Mouse (Mus musculus) heart, embryonic 16.5 days (tissue): ENCODE data around the gene Nktr. TPM values are rescaled to one million over a fixed set of nuclear protein-coding genes. Genes with fewer than 3 reads are reported as not detected.
A peak's percentile ranks its signal among the peaks of the same experiment; 100 is the strongest.

Source experiments
- ATAC-seq: fragments of 200-750 bp; cut with Nextera tagmentation; replicated peaks from 2 replicates; pipeline ENCODE4 v1.8.0; 2017; ENCODE audit warnings: moderate number of reproducible peaks; ENCODE audit not compliant: insufficient read depth, low FRiP score; ENCODE audit errors: extremely low read depth
- H3K27ac ChIP-seq: fragments of 300-500 bp; sonication (generic); 2 replicates; pipeline ENCODE4 v1.5.1; 2014; ENCODE audit warnings: mild to moderate bottlenecking, low read length, control low read depth, moderate library complexity
- H3K27me3 ChIP-seq: fragments of 300-500 bp; sonication (generic); 2 replicates; pipeline ENCODE4 v1.6.1; 2014; ENCODE audit warnings: low read length, mixed read lengths; ENCODE audit not compliant: control insufficient read depth, insufficient read depth
- H3K36me3 ChIP-seq: fragments of 300-500 bp; sonication (generic); 2 replicates; pipeline ENCODE4 v1.6.1; 2014; ENCODE audit not compliant: control insufficient read depth, insufficient read depth
- H3K4me1 ChIP-seq: fragments of 300-500 bp; sonication (generic); 2 replicates; pipeline ENCODE4 v1.6.1; 2014; ENCODE audit warnings: low read length, mixed read lengths; ENCODE audit not compliant: control insufficient read depth, insufficient read depth
- H3K4me2 ChIP-seq: fragments of 300-500 bp; sonication (generic); 2 replicates; pipeline ENCODE4 v1.6.1; 2014; ENCODE audit warnings: low read depth, mild to moderate bottlenecking, control low read depth, low read length
- H3K4me3 ChIP-seq: fragments of 300-500 bp; sonication (generic); 2 replicates; pipeline ENCODE4 v1.5.1; 2014; ENCODE audit warnings: mild to moderate bottlenecking, control low read depth, low read length
- H3K9ac ChIP-seq: fragments of 300-500 bp; sonication (generic); 2 replicates; pipeline ENCODE4 v1.6.1; 2014; ENCODE audit warnings: low read length, control low read depth
- H3K9me3 ChIP-seq: fragments of 300-500 bp; sonication (generic); replicated peaks from 2 replicates; pipeline ENCODE4 v1.6.1; 2016; ENCODE audit warnings: low read length; ENCODE audit not compliant: control insufficient read depth
- WGBS: fragments of 180-500 bp; shearing (Covaris S2); extraction: QIAGEN DNeasy Blood & Tissue Kit; methylation state at CpG from one replicate; pipeline ENCODE4 v1.1.7; 2014; 5-methylcytosine and 5-hydroxymethylcytosine counted together
- polyA plus RNA-seq: library from polyadenylated mRNA; unstranded; fragments of >200 nt; fragmentation: Nextera tagmentation; extraction: Ambion mirVana; gene quantifications from 2 replicates; pipeline ENCODE4 v1.2.1, GENCODE M21; 2015

Gene Nktr
- polyA plus RNA-seq, 1 experiment from 2014 or later = 45.3 TPM

DNA sequence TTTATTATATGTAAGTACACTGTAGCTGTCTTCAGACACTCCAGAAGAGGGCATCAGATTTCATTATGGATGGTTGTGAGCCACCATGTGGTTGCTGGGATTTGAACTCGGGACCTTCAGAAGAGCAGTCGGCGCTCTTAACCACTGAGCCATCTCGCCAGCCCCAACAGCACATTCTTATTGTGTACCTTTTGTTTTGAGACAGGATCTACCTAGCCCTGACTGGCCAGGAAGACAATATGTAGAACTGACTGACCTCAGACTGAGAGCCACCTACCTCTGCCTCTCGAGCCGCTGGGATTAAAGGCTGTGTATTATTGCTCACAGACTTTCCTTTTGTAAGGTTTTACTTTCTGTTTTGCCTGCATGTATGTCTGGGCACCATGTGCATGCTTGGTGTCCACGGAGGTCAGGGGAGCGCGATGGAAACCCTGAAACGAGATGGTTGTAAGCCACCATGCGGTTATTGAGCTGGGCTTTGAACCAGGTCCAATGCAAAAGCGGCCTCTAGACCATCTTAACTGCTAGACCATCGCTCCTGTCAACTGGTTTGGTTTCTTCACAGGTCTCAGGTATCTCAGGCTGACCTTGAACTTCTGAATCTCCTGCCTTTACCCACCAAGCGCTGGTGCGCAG is 781 bp upstream of the Nktr start:
- Histone ChIP-seq H3K9me3 (peaks cover 4% of the 10 kb centered on the region; the same call in 1 of the 2 replicates), H3K4me2 (peak overlapping the region; percentile 74), H3K4me3 (peak overlapping the region; percentile 93), H3K4me1 (peaks cover 12% of the 10 kb centered on the region), H3K36me3 (peaks cover 11% of the 10 kb centered on the region; the same call in 1 of the 2 replicates), H3K9ac (peak overlapping the region; percentile 78), H3K27me3 (no peaks in the 10 kb centered on the region), H3K27ac (peak overlapping the region; percentile 96)
- no peak for ATAC-seq
- WGBS = 70% methylated on average over 15 of the region's 15 CpGs

DNA sequence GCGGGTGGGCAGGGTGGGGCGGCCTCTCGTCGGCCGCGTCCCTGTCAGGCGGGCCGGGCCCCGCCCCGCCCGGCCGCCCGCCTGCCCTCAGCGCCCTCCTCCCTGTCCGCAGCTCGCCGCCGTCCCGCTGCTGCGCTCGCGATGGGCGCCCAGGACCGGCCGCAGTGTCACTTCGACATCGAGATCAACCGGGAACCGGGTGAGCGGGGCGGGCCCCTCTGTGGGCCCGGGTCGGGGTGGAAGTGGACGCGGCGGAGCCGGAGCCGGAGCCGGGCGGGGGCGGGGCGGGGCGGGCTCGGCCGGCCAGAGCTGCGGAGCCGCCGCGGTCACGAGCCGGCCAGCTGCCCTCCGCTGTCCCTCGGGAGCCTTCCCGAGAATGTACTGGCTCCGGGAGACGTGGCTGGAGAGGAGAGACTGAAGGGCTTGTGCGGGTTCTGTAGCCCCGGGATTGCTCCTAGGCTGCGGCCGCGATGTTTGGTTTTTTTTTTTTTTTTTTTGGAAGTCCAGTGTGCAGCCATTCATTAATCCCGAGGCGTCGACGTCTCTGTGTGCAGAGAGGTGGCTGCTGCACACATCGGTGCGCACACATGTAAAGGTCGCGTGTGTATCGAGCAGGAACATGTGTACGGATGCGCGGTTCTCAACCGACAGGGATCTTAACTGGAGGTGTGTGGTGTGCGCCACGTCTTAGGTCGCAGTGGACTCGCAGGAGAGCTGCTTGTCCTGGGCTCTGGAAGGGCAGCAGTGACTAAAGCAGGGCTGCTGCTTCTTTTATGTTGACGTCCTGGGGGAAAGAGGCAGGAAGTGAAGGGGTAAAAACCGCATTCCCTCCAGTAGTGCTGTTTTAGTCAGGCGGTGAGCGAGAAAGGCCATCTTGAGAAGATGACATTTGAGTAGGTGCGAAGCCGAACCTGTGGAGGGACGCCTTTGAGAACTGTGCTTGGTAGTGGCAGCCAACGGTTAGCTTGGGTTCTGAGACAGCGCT is 670 bp downstream of the Nktr start:
- 1% methylated on average over 75 of the region's 87 CpGs for WGBS
- peaks cover 14% of the 10 kb centered on the region for H3K4me1 ChIP-seq
- ATAC-seq = peak; percentile 39
- peak overlapping the region; percentile 96 for H3K27ac ChIP-seq
- peak overlapping the region; percentile 83 for H3K4me2 ChIP-seq
- H3K9ac ChIP-seq = peak overlapping the region; percentile 98
- peaks cover 4% of the 10 kb centered on the region; the same call in 1 of the 2 replicates for H3K9me3 ChIP-seq
- no peaks in the 10 kb centered on the region for H3K27me3 ChIP-seq
- peak overlapping the region; percentile 93 for H3K4me3 ChIP-seq
- 0 out of 2 replicates have a peak, but pooled peaks cover 4% of the 10 kb centered on the region for H3K36me3 ChIP-seq

DNA sequence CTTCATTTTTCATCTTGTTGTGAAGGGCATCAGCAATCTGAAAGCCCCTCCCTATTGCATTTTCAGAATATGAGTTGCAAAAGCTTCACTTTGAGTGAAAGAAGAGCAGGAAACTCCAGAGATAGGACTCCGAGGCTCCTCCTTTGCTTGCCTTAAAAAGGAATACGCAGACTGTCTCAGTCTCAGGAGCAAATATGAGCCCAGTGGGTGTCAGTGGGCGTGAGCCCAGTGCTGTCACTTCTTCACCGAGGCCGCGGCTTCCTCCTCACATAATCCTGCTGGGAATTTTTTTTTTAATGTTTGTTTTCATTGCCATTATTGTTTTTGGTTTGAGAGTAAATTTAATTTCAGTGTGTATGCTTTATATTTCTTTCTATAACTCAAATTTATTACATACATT is 21.5 kb downstream of the Nktr start:
- H3K4me2 ChIP-seq = no peak overlapping the region
- WGBS = 87% methylated on average over 6 of the region's 6 CpGs
- H3K9me3 ChIP-seq = no peaks in the 10 kb centered on the region
- no peaks in the 10 kb centered on the region for H3K4me1 ChIP-seq
- ATAC-seq = no peak
- no peak overlapping the region for H3K27ac ChIP-seq
- peaks cover 45% of the 10 kb centered on the region for H3K36me3 ChIP-seq
- H3K9ac ChIP-seq = no peak overlapping the region
- no peak overlapping the region for H3K4me3 ChIP-seq
- H3K27me3 ChIP-seq = no peaks in the 10 kb centered on the region

DNA sequence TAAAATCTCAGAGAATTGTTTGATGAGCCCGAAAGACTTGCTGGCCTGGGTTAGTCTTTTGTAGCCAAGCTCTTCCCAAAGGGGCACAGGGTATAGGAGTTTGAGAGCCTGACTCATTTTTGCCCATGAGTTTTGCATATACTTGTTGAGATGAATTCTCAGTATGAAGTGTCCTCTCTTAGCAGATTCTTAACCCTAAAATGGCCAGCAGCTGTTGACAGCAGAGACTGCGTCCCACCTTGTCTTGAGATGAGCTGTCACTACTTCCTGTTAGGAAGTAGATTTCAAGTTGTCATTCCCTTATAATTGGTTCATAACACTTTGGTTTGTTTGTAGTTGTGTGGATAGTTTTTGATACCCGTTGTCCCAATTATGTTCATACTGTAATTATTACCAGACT is 22.2 kb downstream of the Nktr start:
- 86% methylated on average over 3 of the region's 3 CpGs for whole genome bisulfite sequencing
- Histone ChIP-seq H3K27ac (no peak overlapping the region), H3K4me2 (no peak overlapping the region), H3K4me1 (no peaks in the 10 kb centered on the region), H3K36me3 (peaks cover 47% of the 10 kb centered on the region), H3K4me3 (no peak overlapping the region), H3K27me3 (no peaks in the 10 kb centered on the region), H3K9me3 (no peaks in the 10 kb centered on the region), H3K9ac (no peak overlapping the region)
- ATAC-seq = no peak

DNA sequence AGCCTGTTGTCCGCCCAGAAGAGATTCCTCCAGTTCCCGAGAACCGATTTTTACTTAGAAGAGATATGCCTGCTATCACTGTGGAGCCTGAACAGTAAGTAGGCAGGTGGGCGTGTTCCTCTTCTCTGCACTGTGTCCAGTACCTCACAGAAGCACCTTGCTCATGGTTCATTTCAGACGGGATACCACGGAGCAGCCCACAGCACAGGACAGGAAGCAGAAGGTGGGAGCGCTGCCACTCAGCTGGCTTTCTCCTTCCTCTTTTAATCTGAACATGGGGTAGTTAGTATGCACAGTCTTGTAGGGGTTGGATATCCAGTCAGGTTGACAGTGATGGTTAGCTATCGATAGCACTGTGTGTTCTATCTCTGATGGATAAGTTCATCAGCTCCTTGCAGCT is 25.1 kb downstream of the Nktr start:
- no peak overlapping the region for H3K9ac ChIP-seq
- peaks cover 74% of the 10 kb centered on the region for H3K36me3 ChIP-seq
- ATAC-seq = no peak
- H3K9me3 ChIP-seq = no peaks in the 10 kb centered on the region
- H3K27me3 ChIP-seq = no peaks in the 10 kb centered on the region
- H3K4me2 ChIP-seq = no peak overlapping the region
- WGBS = 85% methylated on average over 8 of the region's 8 CpGs
- H3K4me3 ChIP-seq = no peak overlapping the region
- H3K27ac ChIP-seq = no peak overlapping the region
- H3K4me1 ChIP-seq = no peaks in the 10 kb centered on the region

DNA sequence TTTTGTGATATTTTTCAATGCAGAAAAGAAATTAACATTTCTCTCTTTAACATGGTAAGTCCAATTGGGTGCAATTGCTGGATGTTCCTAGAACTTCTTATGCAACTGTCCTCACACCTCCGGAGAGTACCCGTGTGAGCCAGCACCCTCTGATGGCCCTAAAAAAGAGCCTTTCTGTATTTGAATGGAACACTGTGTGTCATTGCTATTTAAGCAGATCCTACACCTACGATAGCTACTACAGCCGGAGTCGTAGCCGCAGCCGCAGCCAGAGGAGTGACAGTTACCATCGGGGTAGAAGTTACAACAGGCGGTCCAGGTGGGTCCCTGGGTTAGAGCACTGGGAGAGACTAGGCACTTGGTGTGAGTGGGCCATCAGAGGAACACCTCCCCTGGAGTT is 33.8 kb downstream of the Nktr start:
- Histone ChIP-seq H3K4me1 (peaks cover 3% of the 10 kb centered on the region), H3K27ac (no peak overlapping the region), H3K36me3 (peaks cover 74% of the 10 kb centered on the region), H3K4me2 (no peak overlapping the region), H3K9ac (no peak overlapping the region), H3K4me3 (no peak overlapping the region), H3K9me3 (no peaks in the 10 kb centered on the region), H3K27me3 (no peaks in the 10 kb centered on the region)
- 95% methylated on average over 9 of the region's 9 CpGs for WGBS
- no peak for ATAC-seq

DNA sequence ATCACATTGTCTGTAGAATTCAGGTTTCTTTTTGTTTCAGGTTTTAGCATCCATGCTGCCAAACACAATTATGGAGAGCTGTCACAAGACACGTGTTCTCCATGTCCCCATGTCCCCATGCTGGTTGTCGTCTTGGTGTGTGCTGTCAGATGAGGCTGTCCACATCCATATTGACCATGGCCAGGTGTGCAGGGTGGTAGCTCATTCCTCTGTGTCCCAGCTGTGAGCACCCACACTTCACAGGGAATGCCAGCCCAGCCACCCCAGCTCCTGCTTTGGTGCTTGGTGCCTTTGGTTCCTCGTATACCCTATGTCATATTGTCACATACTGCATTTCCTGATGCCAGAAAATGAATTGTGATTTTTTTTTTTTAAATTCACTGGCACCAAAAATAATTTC is 35.7 kb downstream of the Nktr start:
- H3K4me3 ChIP-seq = no peak overlapping the region
- peaks cover 17% of the 10 kb centered on the region for H3K4me1 ChIP-seq
- no peaks in the 10 kb centered on the region for H3K9me3 ChIP-seq
- no peak overlapping the region for H3K27ac ChIP-seq
- 85% methylated on average over 3 of the region's 3 CpGs for WGBS
- no peak overlapping the region for H3K9ac ChIP-seq
- H3K27me3 ChIP-seq = no peaks in the 10 kb centered on the region
- no peak overlapping the region for H3K4me2 ChIP-seq
- peaks cover 58% of the 10 kb centered on the region for H3K36me3 ChIP-seq
- ATAC-seq = no peak

DNA sequence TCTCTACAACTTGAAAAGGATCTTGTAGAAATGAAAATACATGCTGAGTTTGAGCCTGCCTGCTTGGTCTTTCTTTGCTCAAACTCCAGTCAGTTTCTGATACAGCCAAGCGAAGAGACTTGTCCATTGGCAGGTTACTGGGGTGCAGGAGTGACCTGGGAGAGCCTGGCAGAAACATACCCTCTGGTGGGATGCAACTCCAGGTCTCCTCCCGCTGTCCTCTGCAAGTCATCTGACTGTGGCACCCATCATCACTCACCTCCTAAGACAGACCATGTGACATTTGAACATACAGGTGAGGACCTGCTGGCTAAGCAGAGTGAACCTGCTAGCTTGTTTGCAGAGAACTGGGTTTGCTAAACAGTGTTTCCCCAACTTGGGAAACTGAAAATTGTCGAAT is 37.8 kb downstream of the Nktr start:
- Histone ChIP-seq H3K27ac (no peak overlapping the region), H3K4me1 (peaks cover 27% of the 10 kb centered on the region), H3K9me3 (no peaks in the 10 kb centered on the region), H3K9ac (no peak overlapping the region), H3K4me3 (no peak overlapping the region), H3K27me3 (no peaks in the 10 kb centered on the region), H3K36me3 (peaks cover 37% of the 10 kb centered on the region), H3K4me2 (no peak overlapping the region)
- no peak for ATAC-seq
- WGBS = 76% methylated on average over 3 of the region's 3 CpGs

DNA sequence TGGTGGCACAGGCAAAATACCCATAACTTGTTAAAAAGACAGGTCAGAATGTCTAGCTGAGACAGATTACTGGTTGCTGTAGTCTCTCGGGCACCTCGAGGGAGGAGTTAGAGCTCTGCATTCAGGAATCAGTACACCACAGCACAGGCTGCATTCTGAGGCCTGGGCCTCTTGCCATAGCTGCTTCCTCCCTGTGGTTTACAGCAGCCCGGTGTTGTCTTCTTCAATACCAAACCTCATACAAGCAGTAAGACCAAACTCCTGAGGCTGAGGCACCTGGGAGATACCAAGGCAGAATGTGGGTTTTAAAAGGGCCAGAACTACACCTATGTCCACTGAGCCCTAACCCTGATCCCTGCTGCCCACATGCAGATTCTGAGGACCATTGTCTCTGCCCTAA is 38.5 kb downstream of the Nktr start:
- Histone ChIP-seq H3K27me3 (no peaks in the 10 kb centered on the region), H3K9ac (0 out of 2 replicates have a peak overlapping the region, but pooled peaks have one; percentile 21), H3K4me1 (peaks cover 30% of the 10 kb centered on the region), H3K9me3 (no peaks in the 10 kb centered on the region), H3K4me3 (no peak overlapping the region), H3K36me3 (peaks cover 32% of the 10 kb centered on the region), H3K27ac (no peak overlapping the region), H3K4me2 (no peak overlapping the region)
- 41% methylated on average over 3 of the region's 3 CpGs for WGBS
- no peak for ATAC-seq
